Mouse (Mus musculus) C2C12 (cell line): Measurements from ENCODE around the gene Elfn2.

Experiments used
- CTCF ChIP-seq: IDR thresholded peaks from one replicate; pipeline ENCODE4 v1.5.1; 2011; ENCODE audit not compliant: control insufficient read depth, insufficient read depth, insufficient read length
- MAX ChIP-seq: IDR thresholded peaks from one replicate; pipeline ENCODE4 v1.6.1; 2011; ENCODE audit warnings: mild to moderate bottlenecking, control low read depth

DNA sequence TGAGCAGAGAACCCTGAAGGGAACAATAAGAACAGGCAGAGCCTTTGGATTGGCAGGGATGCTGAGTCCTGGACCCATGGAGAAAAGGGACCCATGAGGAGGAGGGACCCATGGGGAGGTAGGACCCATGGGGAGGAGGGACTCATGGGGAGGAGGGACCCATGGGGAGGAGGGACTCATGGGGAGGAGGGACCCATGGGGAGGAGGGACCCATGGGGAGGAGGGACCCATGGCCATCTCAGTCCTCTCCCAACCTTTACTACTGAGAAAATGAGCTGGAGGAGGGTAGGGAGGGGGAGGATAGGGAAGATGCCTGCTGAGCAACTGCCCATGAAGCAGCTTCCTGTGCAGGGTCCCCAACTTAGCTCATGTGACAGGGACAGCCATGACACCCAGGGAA, 34.4 kb upstream of the Elfn2 start:
- TF ChIP-seq MAX = no peak
- no peak for TF ChIP-seq CTCF
